Mouse (Mus musculus) heart, embryonic 13.5 days (tissue): ENCODE data around the gene March2. TPM values are rescaled to one million over a fixed set of nuclear protein-coding genes. Genes with fewer than 3 reads are reported as not detected.
"Not testable (repeated sequence)": the region's sequence is repeated elsewhere in the genome, so short reads cannot be mapped to it uniquely, and the experiment has no call there.

Experiments
- ATAC-seq: fragments of 200-750 bp; cut with Nextera tagmentation; 2 replicates; pipeline ENCODE4 v1.8.0; 2017; ENCODE audit warnings: moderate TSS enrichment; ENCODE audit not compliant: insufficient number of reproducible peaks, low FRiP score, low TSS enrichment; ENCODE audit errors: extremely low read depth
- H3K27ac ChIP-seq: fragments of 300-500 bp; sonication (generic); replicated peaks from 2 replicates; pipeline ENCODE4 v1.5.1; 2015; ENCODE audit warnings: moderate library complexity, mild to moderate bottlenecking, inconsistent platforms
- H3K27me3 ChIP-seq: fragments of 300-500 bp; sonication (generic); replicated peaks from 2 replicates; pipeline ENCODE4 v1.6.1; 2015; ENCODE audit warnings: mild to moderate bottlenecking, inconsistent platforms
- H3K36me3 ChIP-seq: fragments of 300-500 bp; sonication (generic); 2 replicates; pipeline ENCODE4 v1.6.1; 2015; ENCODE audit warnings: mild to moderate bottlenecking, inconsistent platforms
- H3K4me1 ChIP-seq: fragments of 300-500 bp; sonication (generic); 2 replicates; pipeline ENCODE4 v1.6.1; 2015; ENCODE audit warnings: inconsistent platforms
- H3K4me2 ChIP-seq: fragments of 300-500 bp; sonication (generic); 2 replicates; pipeline ENCODE4 v1.6.1; 2015; ENCODE audit warnings: inconsistent platforms, mild to moderate bottlenecking, moderate library complexity
- H3K4me3 ChIP-seq: fragments of 300-500 bp; sonication (generic); 2 replicates; pipeline ENCODE4 v1.5.1; 2015; ENCODE audit warnings: moderate library complexity, mild to moderate bottlenecking, inconsistent platforms
- H3K9ac ChIP-seq: fragments of 300-500 bp; sonication (generic); 2 replicates; pipeline ENCODE4 v1.6.1; 2015; ENCODE audit warnings: inconsistent platforms, mild to moderate bottlenecking, moderate library complexity
- H3K9me3 ChIP-seq: fragments of 300-500 bp; sonication (generic); 2 replicates; pipeline ENCODE4 v1.6.1; 2016; ENCODE audit warnings: inconsistent platforms
- WGBS: fragments of 180-500 bp; shearing (Covaris S2); methylation state at CpG from one replicate; pipeline ENCODE4 v1.1.7; 2015; ENCODE audit warnings: mixed read lengths; 5-methylcytosine and 5-hydroxymethylcytosine counted together
- polyA plus RNA-seq: library from polyadenylated mRNA; unstranded; fragments of >200 nt; fragmentation: Nextera tagmentation; extraction: Ambion mirVana; gene quantifications from 2 replicates; pipeline ENCODE4 v1.2.1, GENCODE M21; 2015

March2 gene
- polyA plus RNA-seq, 1 experiment from 2014 or later: 83.7 TPM

DNA sequence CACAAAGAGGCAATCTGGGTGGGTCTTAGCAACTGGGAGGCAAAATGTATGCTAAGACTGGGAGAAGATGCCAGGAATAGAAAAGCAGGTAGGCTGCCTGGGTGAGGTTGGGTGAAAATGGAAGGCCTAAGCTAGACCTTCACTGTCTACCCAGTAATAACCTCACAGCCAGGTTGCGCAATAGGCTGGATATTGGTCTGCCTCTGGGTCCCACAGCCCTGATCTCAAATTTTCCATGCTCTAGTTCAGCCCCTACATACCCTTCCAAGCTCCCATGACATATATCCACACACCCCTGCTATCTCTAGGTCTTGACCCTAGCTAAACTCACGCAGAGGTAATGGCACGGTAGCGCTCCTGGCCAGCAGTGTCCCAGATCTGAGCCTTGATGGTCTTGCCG is 31.0 kb upstream of the March2 start:
- no peak overlapping the region for H3K9ac ChIP-seq
- peaks cover 61% of the 10 kb centered on the region for H3K36me3 ChIP-seq
- H3K27ac ChIP-seq: no peak overlapping the region
- H3K4me2 ChIP-seq: no peak overlapping the region
- H3K4me1 ChIP-seq: peaks cover 43% of the 10 kb centered on the region
- no peak overlapping the region for H3K4me3 ChIP-seq
- WGBS: 91% methylated on average over 5 of the region's 5 CpGs
- H3K27me3 ChIP-seq: no peaks in the 10 kb centered on the region
- H3K9me3 ChIP-seq: no peaks in the 10 kb centered on the region
- ATAC-seq: no peak

DNA sequence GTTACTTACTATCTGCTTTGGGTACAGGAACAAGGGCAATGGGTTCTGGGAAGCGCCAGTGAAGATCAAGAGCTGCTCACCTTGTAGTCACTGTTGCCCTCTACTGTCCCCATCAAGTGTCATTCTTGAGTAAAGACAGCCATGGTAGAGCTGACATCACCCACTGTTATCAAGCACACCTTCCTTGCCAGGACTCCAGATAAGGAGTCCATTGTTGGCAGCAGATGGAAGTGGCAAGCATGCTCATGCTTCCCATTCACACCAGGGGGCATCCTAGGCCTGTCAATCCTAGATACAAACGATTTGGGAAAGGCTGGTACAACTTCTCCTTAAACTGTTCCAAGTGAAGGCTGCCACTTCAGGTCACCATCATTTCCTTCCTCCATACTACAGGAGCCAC is 27.5 kb upstream of the March2 start:
- peaks cover 58% of the 10 kb centered on the region for H3K36me3 ChIP-seq
- WGBS: 50% methylated on average over 2 of the region's 2 CpGs
- no peaks in the 10 kb centered on the region; the same call in 1 of the 2 replicates for H3K9me3 ChIP-seq
- H3K4me3 ChIP-seq: no peak overlapping the region
- H3K9ac ChIP-seq: no peak overlapping the region
- 0 out of 2 replicates have a peak overlapping the region, but pooled peaks have one; percentile 30 for H3K27ac ChIP-seq
- peaks cover 20% of the 10 kb centered on the region for H3K4me1 ChIP-seq
- ATAC-seq: peak; percentile 35; the same call in 1 of the 2 replicates
- no peak overlapping the region for H3K4me2 ChIP-seq
- H3K27me3 ChIP-seq: no peaks in the 10 kb centered on the region

DNA sequence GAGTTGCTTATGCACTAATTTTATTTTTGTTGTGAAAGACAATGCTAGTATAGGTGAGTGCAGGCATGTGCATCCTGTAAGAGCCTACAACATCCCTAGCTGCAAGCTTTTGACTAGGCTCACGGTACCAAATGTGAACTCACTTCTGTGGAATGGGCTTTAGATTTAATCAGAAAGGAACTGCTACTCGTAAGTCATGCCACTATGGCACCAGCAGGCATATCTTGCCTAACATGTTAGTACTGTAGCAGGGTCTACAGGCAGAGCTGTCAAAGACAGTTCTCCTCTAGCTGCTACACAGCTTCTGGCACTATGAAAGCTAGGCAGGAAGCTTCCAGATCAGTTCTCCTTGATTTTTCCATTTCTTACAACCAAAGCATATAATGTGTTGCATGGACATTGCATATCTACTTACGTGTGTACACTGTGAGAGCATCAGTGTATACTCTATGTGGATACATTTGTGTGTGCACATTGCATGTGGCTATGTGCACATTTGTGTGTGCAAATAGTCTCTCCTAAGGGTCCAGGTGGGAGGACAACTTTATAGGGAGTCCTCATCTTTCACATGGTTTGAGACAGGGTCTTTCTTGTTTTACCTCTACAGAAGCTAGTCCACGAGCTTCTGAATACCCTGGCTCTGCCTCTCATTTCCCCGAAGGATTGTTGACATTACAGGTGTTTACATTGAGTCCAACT is 26.4 kb upstream of the March2 start:
- WGBS: 80% methylated on average over 5 of the region's 5 CpGs
- Histone ChIP-seq H3K27ac (no peak overlapping the region), H3K27me3 (no peaks in the 10 kb centered on the region), H3K4me3 (no peak overlapping the region), H3K9me3 (no peaks in the 10 kb centered on the region; the same call in 1 of the 2 replicates), H3K36me3 (peaks cover 47% of the 10 kb centered on the region), H3K4me2 (no peak overlapping the region), H3K4me1 (peaks cover 9% of the 10 kb centered on the region), H3K9ac (no peak overlapping the region)
- no peak for ATAC-seq

DNA sequence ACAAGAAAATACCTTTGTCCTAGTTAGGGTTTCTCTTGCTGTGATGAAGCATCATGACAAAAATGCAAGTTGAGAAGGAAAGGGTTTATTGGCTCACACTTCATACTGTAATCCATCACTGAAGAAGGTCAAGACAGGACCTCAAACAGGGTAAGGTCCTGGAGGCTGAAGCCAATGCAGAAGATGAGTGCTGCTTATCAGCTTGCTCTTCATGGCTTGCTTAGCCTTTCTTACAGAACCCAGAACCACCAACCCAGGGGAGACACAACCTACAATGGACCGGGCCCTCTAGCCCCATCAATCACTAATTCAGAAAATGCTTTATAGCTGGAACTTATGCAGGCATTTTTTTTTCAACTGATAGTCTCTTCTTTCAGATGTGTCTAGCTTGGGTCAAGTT is 23.9 kb upstream of the March2 start:
- no peaks in the 10 kb centered on the region; the same call in 1 of the 2 replicates for H3K9me3 ChIP-seq
- H3K4me1 ChIP-seq: peaks cover 9% of the 10 kb centered on the region
- H3K36me3 ChIP-seq: peaks cover 23% of the 10 kb centered on the region
- no peak overlapping the region for H3K4me3 ChIP-seq
- no peak overlapping the region for H3K9ac ChIP-seq
- H3K27ac ChIP-seq: no peak overlapping the region
- 97% methylated on average over 1 of the region's 1 CpGs for WGBS
- H3K27me3 ChIP-seq: no peaks in the 10 kb centered on the region
- ATAC-seq: no peak
- H3K4me2 ChIP-seq: no peak overlapping the region

DNA sequence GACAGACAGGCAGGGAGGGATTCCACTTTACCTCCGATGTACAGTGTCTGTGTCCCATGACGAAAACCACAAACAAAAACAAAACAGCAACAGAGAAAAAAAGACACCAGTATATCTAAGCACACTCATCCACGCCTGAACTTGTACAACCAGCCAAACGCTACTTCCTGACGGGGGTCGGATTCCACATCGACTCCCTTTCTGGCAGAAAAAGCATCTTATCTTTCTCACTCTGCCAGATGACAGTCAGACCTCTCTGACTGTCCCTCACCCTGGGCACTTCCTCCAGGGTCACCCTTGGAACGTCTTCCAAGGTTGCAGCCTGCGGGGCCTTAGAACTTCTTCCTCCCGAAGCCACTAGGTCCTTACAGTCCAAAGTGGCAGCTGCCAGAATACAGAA is 15.1 kb upstream of the March2 start:
- WGBS: 50% methylated on average over 10 of the region's 10 CpGs
- not testable (repeated sequence) for H3K4me1 ChIP-seq, H3K4me2 ChIP-seq, H3K9me3 ChIP-seq, H3K36me3 ChIP-seq, H3K27ac ChIP-seq, H3K27me3 ChIP-seq, H3K9ac ChIP-seq, H3K4me3 ChIP-seq, ATAC-seq

DNA sequence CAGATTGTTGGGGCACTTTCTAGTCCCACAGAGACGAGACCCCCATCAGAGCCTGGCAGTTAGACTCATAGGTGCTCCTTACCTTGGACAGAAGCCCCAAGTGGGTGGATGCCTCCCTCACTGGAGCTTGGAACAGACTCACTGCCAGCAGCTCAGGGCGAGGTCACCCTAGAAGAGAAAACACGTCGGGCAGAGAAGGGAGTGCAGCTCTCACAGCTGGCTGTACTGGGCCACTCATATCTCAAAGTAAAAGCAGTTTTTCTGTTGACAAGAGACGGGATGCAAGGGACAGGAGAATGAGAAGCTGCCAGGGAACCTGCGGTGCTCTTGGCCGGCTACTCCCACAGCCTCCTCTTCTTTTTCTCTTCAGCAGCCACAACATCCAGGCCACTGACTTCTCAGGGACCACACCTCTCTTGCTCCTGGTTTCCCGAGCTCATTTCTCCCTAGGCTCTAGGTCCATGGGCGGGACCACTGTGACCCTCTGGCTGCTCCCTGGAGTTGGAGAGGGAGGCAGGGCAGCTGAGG is 14.2 kb upstream of the March2 start:
- not testable (repeated sequence) for H3K27ac ChIP-seq, H3K4me2 ChIP-seq, H3K27me3 ChIP-seq, H3K9me3 ChIP-seq, H3K4me1 ChIP-seq, H3K4me3 ChIP-seq, ATAC-seq, H3K9ac ChIP-seq, H3K36me3 ChIP-seq
- WGBS: 45% methylated on average over 9 of the region's 9 CpGs

DNA sequence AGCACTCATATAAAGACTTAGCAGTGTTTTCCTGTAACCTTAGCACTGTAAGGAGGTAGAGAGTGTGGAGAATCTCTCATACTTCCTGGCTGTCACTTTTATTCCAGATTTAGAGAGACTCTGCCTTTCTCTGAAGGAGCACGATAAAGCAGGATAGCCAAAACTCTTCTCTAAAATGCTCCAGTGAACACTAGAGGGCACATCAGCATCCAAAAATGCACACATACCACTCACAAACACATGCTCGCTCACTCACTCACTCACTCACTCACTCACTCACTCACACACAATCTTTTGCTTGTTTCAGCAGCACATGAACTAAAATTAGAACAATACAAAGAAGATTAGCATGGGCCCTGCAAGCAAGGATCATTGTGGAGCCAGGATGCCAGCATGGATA is 10.7 kb upstream of the March2 start:
- Histone ChIP-seq H3K9me3 (0 out of 2 replicates have a peak, but pooled peaks cover 5% of the 10 kb centered on the region), H3K4me2 (no peak overlapping the region), H3K36me3 (no peaks in the 10 kb centered on the region), H3K4me3 (no peak overlapping the region), H3K27me3 (no peaks in the 10 kb centered on the region), H3K27ac (no peak overlapping the region), H3K4me1 (peaks cover 4% of the 10 kb centered on the region; the same call in 1 of the 2 replicates), H3K9ac (no peak overlapping the region)
- WGBS: 58% methylated on average over 2 of the region's 2 CpGs
- ATAC-seq: no peak

DNA sequence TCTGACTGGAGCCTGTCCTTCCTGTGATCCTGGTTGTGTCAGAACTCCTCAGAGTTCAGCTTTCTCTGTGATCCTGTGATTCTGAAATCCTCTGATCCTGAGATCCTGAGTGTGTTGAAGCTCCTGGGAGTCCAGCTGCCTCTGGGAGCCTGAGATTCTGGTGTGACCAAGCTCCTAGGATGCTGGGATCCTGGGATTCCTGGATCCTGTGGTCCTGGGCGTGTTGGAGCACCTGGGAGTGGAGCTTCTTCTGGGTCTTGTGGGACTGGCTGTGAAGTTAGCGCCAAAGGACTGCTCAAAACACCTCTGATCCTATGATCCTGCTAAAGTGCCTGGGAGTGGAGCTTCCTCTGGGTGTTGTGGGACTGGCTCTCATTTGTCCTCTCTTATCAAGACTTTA is 9.9 kb upstream of the March2 start:
- WGBS: 85% methylated on average over 2 of the region's 2 CpGs

DNA sequence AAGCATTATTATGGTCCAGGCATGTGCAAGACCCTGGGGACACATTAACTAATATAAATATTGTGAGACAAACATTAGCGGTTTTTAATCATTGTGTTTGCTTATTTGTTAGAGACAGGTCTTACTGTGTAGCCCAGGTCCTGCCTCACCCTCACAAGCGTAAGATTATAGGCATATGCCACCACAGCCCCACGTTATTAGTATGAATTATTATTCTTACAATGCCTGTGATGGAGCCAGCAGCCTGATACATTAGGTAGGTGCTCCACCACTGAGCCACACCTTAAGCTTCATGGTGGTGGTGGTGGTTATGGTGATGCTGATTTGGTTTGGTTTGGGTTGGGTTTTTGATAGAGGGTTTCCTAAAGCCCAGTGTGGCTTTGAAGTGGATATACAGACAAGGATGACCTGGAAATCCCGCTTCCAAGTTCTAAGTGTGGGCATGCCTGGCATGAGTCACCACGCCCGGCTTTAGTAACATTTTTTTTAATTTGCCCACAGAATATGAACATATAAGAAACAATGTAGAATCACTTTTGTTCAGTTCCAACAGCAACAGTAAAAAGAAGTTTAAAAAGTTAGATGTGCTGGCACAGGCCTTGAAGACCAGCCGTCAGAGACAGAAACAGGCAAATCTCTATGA is 1.4 kb upstream of the March2 start:
- ATAC-seq: no peak
- 0 out of 2 replicates have a peak, but pooled peaks cover 3% of the 10 kb centered on the region for H3K36me3 ChIP-seq
- H3K9me3 ChIP-seq: no peaks in the 10 kb centered on the region
- WGBS: 90% methylated on average over 7 of the region's 7 CpGs
- H3K27me3 ChIP-seq: no peaks in the 10 kb centered on the region
- peaks cover 3% of the 10 kb centered on the region; the same call in 1 of the 2 replicates for H3K4me1 ChIP-seq
- H3K4me2 ChIP-seq: no peak overlapping the region
- no peak overlapping the region for H3K27ac ChIP-seq
- H3K4me3 ChIP-seq: no peak overlapping the region
- no peak overlapping the region for H3K9ac ChIP-seq

More for the DNA sequence above, 9.9 kb upstream of the March2 start:
- Histone ChIP-seq H3K36me3 (no peaks in the 10 kb centered on the region), H3K4me1 (peaks cover 4% of the 10 kb centered on the region; the same call in 1 of the 2 replicates), H3K9ac (no peak overlapping the region), H3K27me3 (no peaks in the 10 kb centered on the region), H3K27ac (no peak overlapping the region), H3K9me3 (0 out of 2 replicates have a peak, but pooled peaks cover 5% of the 10 kb centered on the region), H3K4me2 (no peak overlapping the region), H3K4me3 (no peak overlapping the region)
- ATAC-seq: no peak

DNA sequence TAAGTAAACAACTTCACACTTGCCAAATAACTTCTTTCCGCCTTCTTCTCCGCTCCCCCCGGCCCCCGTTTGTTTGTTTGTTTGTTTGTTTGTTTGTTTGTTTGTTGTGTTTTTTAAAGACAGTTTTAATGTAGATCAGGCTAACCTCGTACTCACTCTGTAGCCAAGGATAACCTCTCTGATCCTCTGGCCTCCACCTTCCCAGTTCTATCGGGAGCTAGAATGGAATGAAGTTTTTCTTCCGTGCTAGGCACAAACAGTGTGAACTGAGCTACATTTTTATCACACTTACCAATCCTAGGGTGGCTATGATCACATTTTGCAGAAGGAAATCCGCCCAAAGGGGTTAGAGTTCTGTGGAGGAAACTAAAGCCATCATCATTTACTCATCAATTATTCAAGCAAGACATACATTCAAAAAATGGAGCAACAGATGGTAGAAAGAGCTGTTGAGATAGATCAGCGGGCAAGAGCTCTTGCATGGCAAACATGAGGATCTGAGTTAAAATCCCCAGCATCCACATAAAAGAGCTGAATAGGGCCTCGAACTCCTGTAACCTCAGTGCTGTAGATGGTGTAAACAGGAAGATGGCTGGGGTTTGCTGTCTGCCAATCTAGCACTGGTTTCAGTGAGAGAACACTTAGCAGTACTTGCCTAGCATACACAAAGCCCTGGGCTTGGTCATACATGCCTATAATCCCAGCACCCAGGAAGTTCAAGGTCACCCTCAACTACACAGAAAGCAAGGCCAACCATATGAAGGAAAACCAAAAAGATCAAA is 665 bp upstream of the March2 start:
- ATAC-seq: no peak
- Histone ChIP-seq H3K9ac (no peak overlapping the region), H3K9me3 (no peaks in the 10 kb centered on the region), H3K27ac (no peak overlapping the region), H3K27me3 (no peaks in the 10 kb centered on the region), H3K4me2 (peak overlapping the region; percentile 69), H3K36me3 (0 out of 2 replicates have a peak, but pooled peaks cover 3% of the 10 kb centered on the region), H3K4me1 (peaks cover 3% of the 10 kb centered on the region; the same call in 1 of the 2 replicates), H3K4me3 (peak overlapping the region; percentile 68)
- 44% methylated on average over 10 of the region's 10 CpGs for WGBS

DNA sequence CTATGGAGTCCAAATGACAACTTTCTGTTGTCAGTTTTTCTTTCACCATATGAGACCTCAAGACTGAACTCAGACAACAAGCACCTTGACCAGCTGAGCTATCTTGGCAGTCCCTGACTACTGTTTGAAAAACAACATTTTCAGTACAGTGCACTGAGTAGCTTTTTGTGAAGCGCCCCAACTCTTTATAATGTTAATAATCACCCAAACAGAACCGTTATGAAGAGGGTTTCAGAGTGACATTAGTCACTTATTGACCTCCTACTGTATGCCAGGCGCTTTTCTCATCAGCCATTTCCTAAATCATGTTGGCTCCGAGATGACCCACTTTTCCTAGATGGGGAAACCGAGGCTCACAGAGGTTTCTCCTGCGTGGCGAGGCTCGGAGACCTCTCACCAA is 488 bp downstream of the March2 start:
- WGBS: 10% methylated on average over 8 of the region's 8 CpGs
- no peaks in the 10 kb centered on the region for H3K9me3 ChIP-seq
- peak overlapping the region; percentile 69 for H3K4me2 ChIP-seq
- no peaks in the 10 kb centered on the region for H3K27me3 ChIP-seq
- peaks cover 8% of the 10 kb centered on the region for H3K4me1 ChIP-seq
- peak overlapping the region; percentile 37; the same call in 1 of the 2 replicates for H3K27ac ChIP-seq
- 0 out of 2 replicates have a peak, but pooled peaks cover 3% of the 10 kb centered on the region for H3K36me3 ChIP-seq
- peak overlapping the region; percentile 83 for H3K9ac ChIP-seq
- no peak for ATAC-seq
- peak overlapping the region; percentile 68 for H3K4me3 ChIP-seq
